Mouse (Mus musculus) ES-E14 (cell line): Measurements from ENCODE around the gene Ndc1.

ENCODE experiments used
- HCFC1 ChIP-seq: IDR thresholded peaks from 2 replicates; pipeline ENCODE4 v1.6.1; 2012; ENCODE audit warnings: low read length, inconsistent platforms, borderline replicate concordance; ENCODE audit not compliant: insufficient read depth
- MAFK ChIP-seq: IDR thresholded peaks from 2 replicates; pipeline ENCODE4 v1.6.1; 2014; ENCODE audit warnings: mild to moderate bottlenecking, low read depth, low read length, inconsistent platforms; ENCODE audit not compliant: insufficient read depth
- ZNF384 ChIP-seq: IDR thresholded peaks from 2 replicates; pipeline ENCODE4 v1.6.1; 2012; ENCODE audit warnings: low read depth, low read length, inconsistent platforms

- TF ChIP-seq HCFC1 (no peak), MAFK (no peak), ZNF384 (no peak)
Observed at GRCm38 (mm10) chr4:107341354-107341753, 26.2 kb upstream of the Ndc1 start.
